Mouse (Mus musculus): ENCODE measurements around the gene Ext2.

Ext2 gene

GRCm38 (mm10) chr2:93741700-93742099, 80.7 kb downstream of the Ext2 start:
- DNase-seq (ENCODE audit: extremely low spot score, low read depth, low spot score) = no peak

GRCm38 (mm10) chr2:93739044-93739569, 83.3 kb downstream of the Ext2 start:
- DNase-seq (ENCODE audit: extremely low spot score, low read depth, low spot score) = no peak

- DNase-seq (ENCODE audit: extremely low spot score, low read depth, low spot score) = no peak
Observed at GRCm38 (mm10) chr2:93737146-93737545, 85.2 kb downstream of the Ext2 start.

- DNase-seq (ENCODE audit: extremely low spot score, low read depth, low spot score) = no peak
Observed at GRCm38 (mm10) chr2:93732658-93733057, 89.7 kb downstream of the Ext2 start.

GRCm38 (mm10) chr2:93729585-93729984, 92.8 kb downstream of the Ext2 start:
- DNase-seq (ENCODE audit: extremely low spot score, low read depth, low spot score) = no peak

- no peak for DNase-seq (ENCODE audit: extremely low spot score, low read depth, low spot score)
Observed at GRCm38 (mm10) chr2:93723138-93723744, 99.1 kb downstream of the Ext2 start.

GRCm38 (mm10) chr2:93720956-93721355, 101.4 kb downstream of the Ext2 start:
- no peak for DNase-seq (ENCODE audit: extremely low spot score, low read depth, low spot score)

- DNase-seq (ENCODE audit: extremely low spot score, low read depth, low spot score) = no peak
Observed at GRCm38 (mm10) chr2:93719792-93720675, 102.3 kb downstream of the Ext2 start.

- DNase-seq (ENCODE audit: extremely low spot score, low read depth, low spot score) = no peak
Observed at GRCm38 (mm10) chr2:93713267-93713666, 109.1 kb downstream of the Ext2 start.

- DNase-seq (ENCODE audit: extremely low spot score, low read depth, low spot score) = no peak
Observed at GRCm38 (mm10) chr2:93711460-93711859, 110.9 kb downstream of the Ext2 start.

GRCm38 (mm10) chr2:93709696-93710095, 112.7 kb downstream of the Ext2 start:
- no peak for DNase-seq (ENCODE audit: extremely low spot score, low read depth, low spot score)

GRCm38 (mm10) chr2:93709241-93709640, 113.1 kb downstream of the Ext2 start:
- no peak for DNase-seq (ENCODE audit: extremely low spot score, low read depth, low spot score)

- DNase-seq (ENCODE audit: extremely low spot score, low read depth, low spot score) = no peak
Observed at GRCm38 (mm10) chr2:93706825-93707224, 115.5 kb downstream of the Ext2 start.

GRCm38 (mm10) chr2:93706407-93706806, 116.0 kb downstream of the Ext2 start:
- DNase-seq (ENCODE audit: extremely low spot score, low read depth, low spot score) = no peak

- DNase-seq (ENCODE audit: extremely low spot score, low read depth, low spot score) = no peak
Observed at GRCm38 (mm10) chr2:93704195-93704594, 118.2 kb downstream of the Ext2 start.

GRCm38 (mm10) chr2:93702936-93703926, 119.1 kb downstream of the Ext2 start:
- DNase-seq (ENCODE audit: extremely low spot score, low read depth, low spot score) = no peak

- no peak for DNase-seq (ENCODE audit: extremely low spot score, low read depth, low spot score)
Observed at GRCm38 (mm10) chr2:93699346-93699745, 123.0 kb downstream of the Ext2 start.

GRCm38 (mm10) chr2:93696181-93696641, 126.2 kb downstream of the Ext2 start:
- DNase-seq (ENCODE audit: extremely low spot score, low read depth, low spot score) = no peak

GRCm38 (mm10) chr2:93693101-93693500, 129.3 kb downstream of the Ext2 start:
- no peak for DNase-seq (ENCODE audit: extremely low spot score, low read depth, low spot score)

- no peak for DNase-seq (ENCODE audit: extremely low spot score, low read depth, low spot score)
Observed at GRCm38 (mm10) chr2:93690064-93690930, 132.1 kb downstream of the Ext2 start.
